Mouse (Mus musculus) regulatory T cell (primary cell): ENCODE data around the gene Fam162a.
"Not testable (repeated sequence)": the region's sequence is repeated elsewhere in the genome, so short reads cannot be mapped to it uniquely, and the experiment has no call there.

Experiments used
- in situ Hi-C: fragments of 300-600 bp; cut with MboI, MseI; formaldehyde crosslinking; loops from one replicate; pipeline ENCODE4 v1.15.1; 2025; ENCODE audit warnings: high pct_unique_total_duplicates

Gene Fam162a

DNA sequence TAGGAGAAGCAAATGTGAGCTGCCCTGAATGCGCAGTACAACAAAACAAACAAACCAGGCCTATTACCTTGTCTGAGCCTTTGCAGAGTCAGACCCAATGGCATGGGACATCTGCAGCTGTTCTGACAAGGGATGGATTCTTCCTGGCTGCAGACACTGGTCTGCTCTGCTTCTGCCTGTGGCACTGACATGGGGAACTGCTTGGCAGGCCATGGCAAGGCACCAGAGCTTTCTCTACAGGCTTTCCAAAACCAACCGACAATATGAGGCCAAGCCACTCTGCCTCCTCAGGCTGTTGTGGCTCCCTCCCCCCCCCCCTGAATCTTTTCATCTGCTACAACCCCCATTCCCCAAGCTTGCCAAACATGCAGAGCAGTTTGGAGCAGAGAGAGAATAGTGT lies 8.1 kb downstream of the Fam162a start:
- in situ Hi-C loops: loop anchor here (25.0 kb wide), 1 partner anchor 701 kb away; the partner anchor contains the start of gene Sec22a

DNA sequence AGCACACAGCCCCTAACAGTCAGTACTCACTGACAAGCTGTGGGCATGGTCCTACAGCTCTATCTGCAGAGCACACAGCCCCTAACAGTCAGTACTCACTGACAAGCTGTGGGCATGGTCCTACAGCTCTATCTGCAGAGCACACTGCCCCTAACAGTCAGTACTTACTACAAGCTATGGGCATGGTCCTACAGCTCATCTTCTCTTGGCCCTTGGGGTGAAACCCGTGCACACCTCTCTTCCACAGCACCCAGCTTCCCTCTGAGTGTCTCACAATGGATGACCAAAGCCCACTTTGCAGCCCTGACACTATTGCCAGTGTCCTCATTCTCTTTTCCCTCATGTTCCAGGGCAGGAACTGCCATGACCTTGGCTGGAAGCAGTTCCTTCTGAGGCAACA lies 8.9 kb downstream of the Fam162a start:
- in situ Hi-C loops: loop anchor here (25.0 kb wide), 1 partner anchor 700 kb away; the partner anchor contains the start of gene Sec22a

DNA sequence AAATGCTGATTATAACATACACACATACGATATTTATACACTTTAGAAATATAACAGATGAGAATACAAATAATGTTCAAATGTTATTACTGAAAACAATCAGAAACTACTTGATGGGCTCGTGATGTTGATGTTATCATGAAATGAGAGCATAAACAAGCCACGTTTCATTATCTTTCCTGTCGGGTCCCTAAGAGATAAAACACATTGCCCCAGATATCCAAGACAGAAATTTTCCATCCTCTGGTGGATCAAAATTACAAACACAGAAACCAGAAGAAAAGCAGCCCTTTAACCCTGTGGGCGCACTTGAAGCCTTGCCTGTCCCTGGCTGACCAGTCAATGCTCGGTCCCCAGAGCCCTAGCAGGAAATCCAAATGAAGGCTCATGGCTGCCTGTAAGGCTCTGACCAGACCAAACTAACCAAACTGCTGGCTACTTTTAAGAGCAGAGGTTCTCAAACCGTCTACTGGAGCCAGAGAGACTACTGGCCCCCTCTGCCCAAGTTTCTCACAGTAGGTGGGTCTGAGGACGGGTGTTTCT lies 13.4 kb downstream of the Fam162a start:
- in situ Hi-C loops: loop anchor here (25.0 kb wide), 1 partner anchor 696 kb away; the partner anchor contains the start of gene Sec22a

DNA sequence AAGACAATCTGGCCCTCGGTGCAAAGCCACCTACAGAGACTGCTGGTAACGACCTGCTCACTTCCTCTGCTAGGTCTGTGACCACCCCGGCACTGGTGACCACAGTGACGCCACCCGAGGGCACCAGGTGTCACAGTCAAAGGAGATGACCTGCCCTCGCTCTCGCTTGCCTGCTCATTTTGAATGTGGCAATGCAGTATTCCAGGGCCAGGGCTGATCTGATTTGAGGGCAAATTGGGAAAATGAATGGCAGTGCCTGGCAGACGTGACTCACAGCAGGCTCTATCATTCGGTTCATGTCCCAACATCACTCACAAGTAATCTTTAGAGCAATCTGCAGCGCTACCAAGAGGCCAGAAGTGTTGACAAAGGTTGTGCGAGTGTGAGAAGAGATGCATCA lies 15.0 kb downstream of the Fam162a start:
- in situ Hi-C loops: loop anchor here (25.0 kb wide), 1 partner anchor 694 kb away; the partner anchor contains the start of gene Sec22a

DNA sequence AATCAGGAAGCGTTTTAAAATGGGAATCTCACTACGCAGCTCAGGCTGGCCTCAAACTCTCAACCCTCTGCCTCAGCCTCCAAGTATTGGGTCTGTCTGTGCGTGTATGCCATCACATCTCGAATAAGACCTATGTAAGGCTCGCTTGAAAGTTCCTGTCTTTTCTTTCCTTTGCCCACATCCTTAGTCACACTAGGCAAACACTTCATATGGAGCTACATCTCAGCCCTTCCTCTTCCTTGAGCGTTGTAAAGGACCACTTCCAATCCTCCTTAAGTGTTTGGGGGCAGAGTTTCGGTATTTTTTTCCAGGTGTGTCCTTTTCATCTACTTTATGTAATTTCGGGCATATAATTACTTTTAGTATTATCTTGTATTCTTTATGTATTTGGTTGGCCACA lies 16.5 kb downstream of the Fam162a start:
- in situ Hi-C loops: loop anchor here (25.0 kb wide), 1 partner anchor 693 kb away; the partner anchor contains the start of gene Sec22a

DNA sequence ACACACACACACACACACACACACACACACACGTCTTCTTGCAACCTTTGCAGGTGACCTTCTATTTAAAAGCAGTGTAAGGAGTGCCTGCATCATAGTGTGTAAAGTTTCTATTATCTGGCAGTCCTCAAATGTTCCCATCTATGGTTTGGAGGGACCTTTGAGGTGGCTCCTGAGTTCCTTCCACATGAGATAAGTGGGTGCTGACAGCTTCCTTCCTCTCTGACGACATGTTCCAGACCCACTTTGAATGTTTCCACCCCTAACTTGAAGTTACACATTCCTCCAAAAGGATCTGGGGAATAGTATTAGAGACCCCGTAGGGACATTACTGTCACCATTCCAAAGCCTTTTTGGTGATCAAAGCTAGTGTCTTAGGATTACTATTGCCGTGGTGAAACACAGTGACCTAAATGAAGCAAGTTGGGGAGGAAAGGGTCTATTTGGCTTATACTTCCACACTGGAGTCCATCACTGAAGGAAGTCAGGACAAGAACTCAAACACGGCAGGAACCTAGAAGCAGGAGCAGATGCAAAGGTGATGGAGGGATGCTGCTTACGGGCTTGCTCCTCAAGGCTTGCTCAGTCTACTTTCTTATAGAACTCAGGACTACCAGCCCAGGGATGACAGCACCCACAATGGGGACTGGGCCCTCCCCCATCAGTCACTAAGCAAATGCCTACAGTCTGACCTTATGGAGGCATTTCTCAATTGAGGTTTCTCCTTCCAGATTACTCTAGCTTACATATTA lies 17.7 kb downstream of the Fam162a start:
- in situ Hi-C loops: loop anchor here (25.0 kb wide), 1 partner anchor 691 kb away; the partner anchor contains the start of gene Sec22a

DNA sequence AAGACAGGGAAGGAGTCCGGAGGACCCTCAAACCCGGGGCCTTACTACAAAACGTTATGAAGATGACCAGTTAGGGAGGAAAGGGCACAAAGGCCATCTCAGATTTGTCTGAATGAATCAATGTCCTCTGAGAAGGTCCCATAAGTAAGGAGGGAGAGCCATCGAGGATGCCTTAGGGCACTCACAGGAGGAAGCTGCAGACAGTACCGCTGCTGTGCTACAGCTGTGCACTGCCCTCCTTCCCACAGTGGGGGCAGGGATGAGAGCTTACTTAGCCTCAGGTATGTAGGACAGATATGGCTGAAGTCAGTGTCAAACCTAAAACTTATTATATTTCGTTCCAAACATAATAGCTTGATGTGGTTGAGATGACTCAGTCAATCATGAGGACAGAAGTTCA lies 19.9 kb downstream of the Fam162a start:
- in situ Hi-C loops: loop anchor here (25.0 kb wide), 1 partner anchor 689 kb away; the partner anchor contains the start of gene Sec22a

DNA sequence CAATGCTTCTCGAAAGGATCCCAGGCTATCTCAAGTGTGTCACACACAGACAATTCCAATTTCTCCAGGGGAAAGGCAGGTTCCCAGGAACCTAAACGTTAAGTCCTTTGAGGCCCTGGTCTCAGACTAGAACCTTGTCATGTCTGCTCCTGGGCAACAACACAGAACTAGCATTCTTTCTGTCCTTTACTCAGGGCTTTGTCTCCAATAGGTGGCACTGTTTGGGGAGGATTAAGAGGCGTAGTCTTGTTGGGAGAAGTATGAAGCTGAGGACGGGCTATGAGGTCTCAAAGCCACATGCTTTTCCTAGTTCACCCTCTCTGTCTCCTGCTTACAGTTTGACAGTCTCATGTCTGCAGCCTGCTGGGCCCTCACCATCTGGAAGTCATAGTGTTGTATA lies 23.9 kb downstream of the Fam162a start:
- in situ Hi-C loops: loop anchor here (5.0 kb wide), 1 partner anchor 175 kb away; the partner anchor contains the start of gene Parp14

DNA sequence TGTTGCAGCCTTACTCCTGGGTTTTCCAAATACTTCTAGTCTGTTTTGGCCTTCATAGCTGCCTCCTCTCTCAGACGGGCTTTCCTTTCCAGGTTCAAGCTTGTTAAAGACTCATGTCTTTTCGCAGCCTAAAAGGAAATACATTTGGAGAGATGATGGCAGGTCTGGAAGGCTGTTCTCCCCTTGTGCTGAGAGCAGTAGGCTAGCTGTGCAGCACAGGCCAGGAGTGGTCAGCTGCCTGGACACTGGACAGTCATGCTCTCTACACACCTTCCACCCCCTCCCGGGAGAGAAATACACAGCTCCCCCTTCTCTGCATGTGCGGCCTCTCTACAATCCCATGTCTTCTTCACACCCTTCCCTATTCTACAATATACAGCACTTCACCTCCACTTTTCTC lies 27.4 kb downstream of the Fam162a start:
- in situ Hi-C loops: loop anchor here (5.0 kb wide), 1 partner anchor 57 kb away; no protein-coding TSS in a partner anchor

DNA sequence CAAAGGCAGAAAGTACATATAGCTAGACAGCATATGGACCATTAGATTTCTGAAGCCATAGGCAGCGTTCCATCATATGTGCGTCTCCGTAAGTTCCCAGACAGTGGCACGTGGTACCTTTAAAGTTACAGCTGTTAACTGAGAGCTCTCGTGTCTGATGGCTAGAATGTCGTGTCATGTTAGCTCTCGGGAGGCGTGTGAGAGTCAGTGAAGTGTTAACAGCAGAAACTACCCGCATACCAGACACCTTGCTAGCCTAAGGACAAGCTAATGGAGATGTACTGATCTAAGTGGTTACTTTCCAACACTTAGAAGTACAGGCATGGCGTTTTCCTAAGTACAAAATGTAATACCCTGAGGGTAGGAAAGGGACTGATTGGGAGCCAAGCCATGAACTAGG lies 28.3 kb downstream of the Fam162a start:
- in situ Hi-C loops: loop anchor here (5.0 kb wide), 1 partner anchor 56 kb away; no protein-coding TSS in a partner anchor

DNA sequence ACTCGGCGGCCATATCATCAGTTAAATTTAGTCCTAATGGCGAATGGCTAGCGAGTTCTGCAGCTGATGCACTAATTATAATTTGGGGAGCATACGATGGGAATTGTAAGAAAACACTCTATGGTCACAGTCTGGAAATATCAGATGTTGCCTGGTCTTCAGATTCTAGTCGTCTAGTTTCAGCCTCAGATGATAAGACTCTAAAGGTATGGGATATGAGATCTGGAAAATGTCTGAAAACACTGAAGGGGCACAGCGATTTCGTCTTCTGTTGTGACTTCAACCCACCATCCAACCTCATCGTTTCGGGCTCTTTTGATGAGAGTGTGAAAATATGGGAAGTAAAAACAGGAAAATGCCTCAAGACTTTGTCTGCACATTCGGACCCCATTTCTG lies 29.8 kb downstream of the Fam162a start:
- in situ Hi-C loops: loop anchor here (5.0 kb wide), 1 partner anchor 54 kb away; no protein-coding TSS in a partner anchor

DNA sequence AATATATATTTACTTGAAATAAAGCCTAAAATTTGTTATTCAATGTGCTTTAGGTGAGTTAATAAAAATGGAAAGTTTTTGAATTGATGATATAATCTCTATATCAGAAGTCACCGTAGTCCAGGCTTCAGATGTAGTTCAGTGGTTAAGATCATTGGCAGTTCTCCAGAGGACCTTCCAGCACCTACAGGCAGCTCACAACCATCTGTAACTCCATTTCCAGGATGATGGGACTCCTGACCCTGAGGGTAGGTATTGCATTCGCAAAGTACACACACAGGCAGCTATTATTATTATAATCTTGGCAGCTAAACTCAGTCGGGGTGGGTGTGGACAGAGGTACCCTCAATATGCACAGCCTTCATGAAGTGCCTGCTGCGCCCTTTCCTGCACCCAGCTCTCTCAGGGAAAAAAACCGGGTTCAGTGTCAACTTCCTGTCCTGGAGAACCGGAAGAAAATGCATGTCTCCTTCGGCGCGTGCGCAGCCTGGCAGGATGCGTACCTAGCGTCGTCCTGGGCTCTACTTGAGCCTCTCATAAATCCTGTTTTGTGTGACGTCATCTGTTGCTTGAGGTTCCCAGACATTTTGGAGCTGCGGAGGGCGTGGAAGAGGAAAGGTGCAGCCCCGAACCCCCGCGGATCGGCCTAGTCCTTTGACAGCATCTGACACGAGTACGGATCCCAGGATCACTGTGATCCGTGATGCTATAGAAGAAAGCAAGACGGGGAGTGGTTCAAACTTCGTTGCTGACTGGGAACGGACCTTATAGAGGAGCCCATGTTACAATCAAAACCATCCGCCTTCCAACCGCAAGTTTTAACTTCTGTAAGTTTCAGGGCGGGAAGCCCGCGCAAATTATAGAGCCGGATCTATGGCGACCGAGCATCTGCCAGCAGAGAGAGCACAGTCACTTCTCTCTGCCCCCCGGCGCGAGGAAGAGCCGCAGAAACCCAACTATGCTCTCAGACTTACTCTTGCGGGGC lies 30.5 kb downstream of the Fam162a start, which contains the start of gene Wdr5b:
Gene Wdr5b, plus strand, starts transcription at position 551 of the 985 bp plus-strand sequence.
- in situ Hi-C loops: loop anchor here (5.0 kb wide), 1 partner anchor 54 kb away; no protein-coding TSS in a partner anchor

DNA sequence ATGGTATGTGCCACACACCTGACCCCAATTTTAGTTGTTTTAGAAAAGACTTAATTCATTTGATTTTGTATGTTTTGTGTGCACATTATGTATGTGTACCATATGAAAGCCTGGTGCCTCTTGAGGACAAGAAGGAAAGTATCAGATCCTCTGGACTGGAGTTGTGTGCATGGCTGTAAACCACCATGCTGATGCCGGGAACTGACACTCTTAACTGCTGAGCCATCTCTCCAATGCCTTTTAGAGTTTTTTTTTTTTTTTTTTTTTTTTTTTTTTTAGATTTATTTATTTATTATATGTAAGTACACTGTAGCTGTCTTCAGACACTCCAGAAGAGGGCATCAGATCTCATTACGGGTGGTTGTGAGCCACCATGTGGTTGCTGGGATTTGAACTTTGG lies 43.3 kb downstream of the Fam162a start:
- in situ Hi-C loops: not testable (repeated sequence)

DNA sequence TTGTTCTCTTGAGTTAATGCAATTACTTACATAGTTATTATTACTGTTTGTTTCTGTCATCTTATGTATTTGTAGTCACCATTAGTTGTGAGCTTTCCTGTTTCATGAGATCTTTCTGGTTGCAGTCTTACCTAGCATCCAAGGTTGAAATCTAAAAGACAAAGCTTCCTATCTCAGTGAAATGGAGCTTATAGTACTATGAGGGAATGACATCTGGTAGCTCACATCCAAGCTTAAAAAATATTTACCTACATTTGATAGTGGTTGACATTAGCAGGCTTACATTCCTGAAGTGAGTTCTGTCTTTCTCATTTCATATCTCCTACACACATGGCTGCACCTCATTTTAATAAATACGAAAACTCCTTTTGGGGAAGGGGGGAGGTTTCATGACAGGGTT lies 55.1 kb downstream of the Fam162a start:
- in situ Hi-C loops: no loop called here

DNA sequence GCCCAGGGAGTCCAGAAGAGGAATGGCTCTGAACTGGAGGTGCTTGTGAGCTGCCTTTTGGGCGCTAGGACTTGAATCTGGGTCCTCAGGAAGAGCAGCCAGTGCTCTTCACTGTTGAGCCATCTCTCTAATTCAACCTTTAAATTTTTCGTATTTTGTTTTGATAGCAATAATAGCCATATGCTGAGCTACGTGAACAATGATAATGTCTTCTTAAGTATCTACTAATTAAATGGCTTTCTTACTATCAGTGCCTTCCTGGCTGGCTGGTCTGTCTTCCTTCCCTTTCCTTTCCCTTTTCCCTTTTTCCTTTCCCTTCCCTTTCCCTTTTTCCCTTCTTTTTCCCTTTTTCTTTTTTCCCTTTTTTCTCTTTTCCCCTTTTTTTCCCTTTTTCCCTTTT lies 63.0 kb downstream of the Fam162a start:
- in situ Hi-C loops: no loop called here

DNA sequence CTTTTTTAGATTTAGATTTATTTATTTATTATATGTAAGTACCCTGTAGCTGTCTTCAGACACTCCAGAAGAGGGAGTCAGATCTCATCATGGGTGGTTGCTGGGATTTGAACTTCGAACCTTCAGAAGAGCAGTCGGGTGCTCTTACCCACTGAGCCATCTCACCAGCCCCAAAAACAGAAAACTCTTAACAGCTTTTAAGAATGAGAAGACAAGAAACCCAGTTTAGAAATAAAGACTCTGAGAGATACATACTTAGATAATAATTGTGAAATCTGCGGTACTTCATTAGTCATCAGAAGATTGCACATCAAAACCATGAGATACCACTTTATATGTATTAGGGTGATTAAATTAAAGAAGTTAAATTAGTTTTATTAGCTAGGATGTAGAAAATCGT lies 72.5 kb downstream of the Fam162a start:
- in situ Hi-C loops: not testable (repeated sequence)
